Mouse (Mus musculus): ENCODE measurements around the gene P2rx6. TPM values are rescaled to one million over a fixed set of nuclear protein-coding genes. Genes with fewer than 3 reads are reported as not detected.
"Not testable (repeated sequence)": the region's sequence is repeated elsewhere in the genome, so short reads cannot be mapped to it uniquely, and the experiment has no call there.

P2rx6 gene
- 2.6 TPM in 2 replicates for polyA plus RNA-seq (2012; rRNA removed)

GRCm38 (mm10) chr16:17561751-17562208 is at the start of gene P2rx6:
TSS of gene P2rx6 (plus strand) at chr16:17561885.
- DNase-seq (ENCODE audit: extremely low spot score in 1 of 2, low spot score in 1 of 2) = no peak

GRCm38 (mm10) chr16:17518910-17519309 is 42.8 kb upstream of the P2rx6 start:
- DNase-seq (ENCODE audit: extremely low spot score in 1 of 2, low spot score in 1 of 2) = no peak

DNA sequence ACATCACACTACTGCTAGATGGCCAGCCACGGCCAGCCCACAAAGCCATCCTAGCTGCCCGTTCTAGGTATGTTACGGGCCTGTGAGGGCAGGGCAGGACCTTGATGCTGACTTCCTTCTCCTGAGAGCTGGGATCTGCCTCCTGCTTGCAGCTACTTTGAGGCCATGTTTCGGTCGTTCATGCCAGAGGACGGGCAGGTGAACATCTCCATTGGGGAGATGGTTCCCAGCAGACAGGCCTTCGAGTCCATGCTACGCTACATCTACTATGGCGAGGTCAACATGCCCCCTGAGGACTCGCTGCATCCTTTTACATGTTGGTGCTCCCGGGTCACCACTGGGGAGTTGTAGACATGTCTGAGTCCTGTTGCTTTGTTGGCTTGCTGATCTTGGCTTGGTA is 37.5 kb upstream of the P2rx6 start:
- no peak for DNase-seq (ENCODE audit: extremely low spot score in 1 of 2, low spot score in 1 of 2)

GRCm38 (mm10) chr16:17525524-17525923 is 36.2 kb upstream of the P2rx6 start:
- no peak for DNase-seq (ENCODE audit: extremely low spot score in 1 of 2, low spot score in 1 of 2)

- no peak for DNase-seq (ENCODE audit: extremely low spot score in 1 of 2, low spot score in 1 of 2)
Observed at GRCm38 (mm10) chr16:17526223-17526622, 35.5 kb upstream of the P2rx6 start.

- no peak for DNase-seq (ENCODE audit: extremely low spot score in 1 of 2, low spot score in 1 of 2)
Observed at GRCm38 (mm10) chr16:17527606-17528005, 34.1 kb upstream of the P2rx6 start.

GRCm38 (mm10) chr16:17528276-17528675 is 33.4 kb upstream of the P2rx6 start:
- DNase-seq (ENCODE audit: extremely low spot score in 1 of 2, low spot score in 1 of 2) = no peak

GRCm38 (mm10) chr16:17529981-17530586 is 31.6 kb upstream of the P2rx6 start:
- DNase-seq (ENCODE audit: extremely low spot score in 1 of 2, low spot score in 1 of 2) = no peak

- DNase-seq (ENCODE audit: extremely low spot score in 1 of 2, low spot score in 1 of 2) = peak; percentile 92 to 96
Observed at GRCm38 (mm10) chr16:17530640-17531288, 30.9 kb upstream of the P2rx6 start, which contains the start of gene Thap7. TSS of gene Thap7 (minus strand) at chr16:17531136.

DNA sequence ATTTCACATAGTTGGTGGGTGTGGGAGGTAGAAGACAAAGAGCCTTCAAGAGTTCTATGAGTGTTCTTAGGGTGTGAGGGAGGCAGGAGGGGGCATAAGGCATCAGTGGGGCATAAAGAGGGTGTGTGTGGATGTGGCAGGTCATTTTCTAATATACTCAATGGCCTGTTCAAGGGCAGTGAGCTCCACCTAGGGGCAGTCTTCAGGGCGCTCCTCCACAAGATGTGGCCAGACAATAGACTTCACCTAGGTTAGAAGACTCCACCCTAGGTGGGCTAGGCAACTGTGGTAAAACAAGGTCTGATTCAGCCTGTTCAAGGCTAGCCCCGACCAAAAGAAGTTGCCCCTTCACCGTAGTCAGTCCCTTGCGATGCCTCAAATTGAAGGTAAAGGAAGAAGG is 29.4 kb upstream of the P2rx6 start:
- DNase-seq (ENCODE audit: extremely low spot score in 1 of 2, low spot score in 1 of 2) = no peak

GRCm38 (mm10) chr16:17532676-17533329 is 28.9 kb upstream of the P2rx6 start:
- DNase-seq (ENCODE audit: extremely low spot score in 1 of 2, low spot score in 1 of 2) = no peak

DNA sequence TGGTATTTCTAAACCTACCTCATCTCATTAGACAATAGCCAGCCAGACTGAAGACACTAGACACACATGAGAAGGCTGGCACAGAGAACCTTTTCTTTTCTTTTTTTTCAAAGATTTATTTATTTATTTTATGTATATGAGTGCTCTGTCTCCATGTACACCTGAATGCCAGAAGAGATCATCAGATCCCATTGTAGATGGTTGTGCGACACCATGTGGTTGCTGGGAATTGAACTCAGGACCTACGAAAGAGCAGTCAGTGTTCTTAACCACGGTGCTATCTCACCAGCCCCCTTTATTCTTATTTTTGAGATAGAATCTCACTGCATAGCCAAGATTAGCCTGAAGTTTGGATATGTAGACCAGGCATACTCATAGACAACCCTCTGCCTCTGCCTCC is 25.1 kb upstream of the P2rx6 start:
- DNase-seq (ENCODE audit: extremely low spot score in 1 of 2, low spot score in 1 of 2) = no peak

GRCm38 (mm10) chr16:17542632-17543031 is 19.1 kb upstream of the P2rx6 start:
- DNase-seq (ENCODE audit: extremely low spot score in 1 of 2, low spot score in 1 of 2) = no peak

DNA sequence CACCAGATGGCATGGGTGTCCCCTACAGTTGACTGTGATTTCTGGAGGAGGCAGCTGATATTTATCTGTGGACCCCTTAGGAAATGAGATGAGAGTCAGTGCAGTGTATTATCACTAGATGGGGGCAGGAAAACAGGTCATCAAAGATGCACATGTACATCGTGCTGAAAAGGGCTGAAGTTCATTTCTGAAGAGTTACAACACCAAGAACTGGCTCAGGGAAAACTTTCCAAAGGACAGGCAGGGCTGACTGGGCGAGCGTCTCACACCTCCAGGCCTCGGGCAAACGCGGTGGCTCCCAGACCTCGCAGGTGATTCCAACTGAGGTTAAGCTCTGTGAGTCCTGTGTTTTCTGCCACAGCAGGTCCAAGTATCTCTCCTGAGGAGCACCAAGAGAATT is 8.8 kb upstream of the P2rx6 start:
- no peak for DNase-seq (ENCODE audit: extremely low spot score in 1 of 2, low spot score in 1 of 2)

GRCm38 (mm10) chr16:17553910-17554685 is 7.6 kb upstream of the P2rx6 start:
- DNase-seq (ENCODE audit: extremely low spot score in 1 of 2, low spot score in 1 of 2) = peak in 1 of 2 experiments; percentile 50

- DNase-seq (ENCODE audit: extremely low spot score in 1 of 2, low spot score in 1 of 2) = not testable (repeated sequence)
Observed at GRCm38 (mm10) chr16:17554702-17555101, 7.0 kb upstream of the P2rx6 start.

DNA sequence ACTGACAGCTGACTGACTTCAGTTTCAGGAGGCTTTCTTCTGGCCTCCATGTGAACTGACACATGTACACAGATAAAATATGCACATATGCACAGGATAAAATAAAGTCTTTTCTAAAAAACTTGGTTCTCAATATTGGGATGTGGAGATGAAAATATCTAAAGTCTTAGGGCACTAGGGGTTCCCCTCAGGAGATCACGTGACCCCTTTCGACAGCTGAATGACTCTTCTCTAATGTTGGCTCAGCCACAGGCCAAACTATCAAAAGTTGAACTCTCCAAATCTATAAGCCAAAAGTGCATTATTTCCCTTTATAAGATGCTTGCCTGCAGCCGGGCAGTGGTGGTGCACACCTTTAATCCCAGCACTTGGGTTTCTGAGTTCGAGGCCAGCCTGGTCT is 5.5 kb upstream of the P2rx6 start:
- no peak for DNase-seq (ENCODE audit: extremely low spot score in 1 of 2, low spot score in 1 of 2)

DNA sequence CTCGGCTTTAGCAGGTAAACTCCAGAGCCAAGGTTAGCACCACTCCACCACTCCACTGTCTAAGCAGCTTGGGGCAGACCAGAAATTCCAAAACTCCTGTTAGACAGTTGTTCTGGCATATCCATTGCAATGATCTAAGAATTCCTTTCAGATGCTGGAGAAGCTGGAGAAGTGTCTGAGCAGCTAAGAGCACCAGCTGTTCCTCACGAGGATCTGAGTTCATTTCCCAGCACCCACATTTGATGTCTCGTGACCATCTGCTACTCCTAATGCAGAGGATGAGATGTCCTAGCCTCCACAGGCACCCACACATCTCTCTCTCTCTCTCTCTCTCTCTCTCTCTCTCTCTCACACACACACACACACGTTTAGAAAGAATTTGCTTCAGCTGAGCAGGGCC is 4.8 kb upstream of the P2rx6 start:
- no peak for DNase-seq (ENCODE audit: extremely low spot score in 1 of 2, low spot score in 1 of 2)

DNA sequence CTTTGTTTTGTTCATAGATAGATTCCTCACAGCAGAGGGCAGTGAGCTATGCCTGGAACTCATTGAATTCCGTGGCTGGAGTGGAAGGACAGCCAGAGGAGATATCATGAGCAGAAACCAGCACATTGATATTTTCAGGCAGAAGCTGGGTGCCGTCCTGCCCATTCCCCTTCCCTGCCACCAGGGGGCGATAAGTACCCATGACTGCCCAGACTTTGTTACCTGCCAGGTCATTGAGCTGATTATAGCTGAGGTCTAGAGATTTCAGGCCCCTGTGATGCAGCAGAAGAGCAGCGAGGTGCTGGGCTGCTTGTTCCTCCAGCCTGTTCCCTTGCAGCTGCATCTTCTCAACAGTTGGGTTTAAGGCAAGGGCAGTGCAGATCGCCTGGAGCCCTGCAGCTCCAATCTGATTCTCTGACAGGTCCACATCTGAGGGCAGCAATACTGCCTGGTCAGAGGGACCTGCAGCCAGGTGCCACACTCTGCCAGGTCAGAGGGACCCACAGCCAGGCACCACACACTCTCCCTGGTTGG is 3.7 kb upstream of the P2rx6 start:
- DNase-seq (ENCODE audit: extremely low spot score in 1 of 2, low spot score in 1 of 2) = peak in 1 of 2 experiments; percentile 85

GRCm38 (mm10) chr16:17558811-17559210 is 2.9 kb upstream of the P2rx6 start:
- no peak for DNase-seq (ENCODE audit: extremely low spot score in 1 of 2, low spot score in 1 of 2)
